Mouse (Mus musculus): ENCODE measurements around the gene Hamp.
"Not testable (repeated sequence)": the region's sequence is repeated elsewhere in the genome, so short reads cannot be mapped to it uniquely, and the experiment has no call there.

GRCm38 (mm10) chr7:30922490-30922889 is 21.3 kb downstream of the Hamp start:
- not testable (repeated sequence) for TF ChIP-seq GATA1, TAL1 (IDR thresholded peaks at IDR 0.05; ENCODE audit: low read length)

All from erythroblast, embryonic 14.5 days (primary cell).